Mouse (Mus musculus): ENCODE data around the gene Tas2r119. TPM values are rescaled to one million over a fixed set of nuclear protein-coding genes. Genes with fewer than 3 reads are reported as not detected.

Gene Tas2r119
- polyA plus RNA-seq (2014; fragmentation: Nextera tagmentation; extraction: Ambion mirVana): not detected in 2 replicates

DNA sequence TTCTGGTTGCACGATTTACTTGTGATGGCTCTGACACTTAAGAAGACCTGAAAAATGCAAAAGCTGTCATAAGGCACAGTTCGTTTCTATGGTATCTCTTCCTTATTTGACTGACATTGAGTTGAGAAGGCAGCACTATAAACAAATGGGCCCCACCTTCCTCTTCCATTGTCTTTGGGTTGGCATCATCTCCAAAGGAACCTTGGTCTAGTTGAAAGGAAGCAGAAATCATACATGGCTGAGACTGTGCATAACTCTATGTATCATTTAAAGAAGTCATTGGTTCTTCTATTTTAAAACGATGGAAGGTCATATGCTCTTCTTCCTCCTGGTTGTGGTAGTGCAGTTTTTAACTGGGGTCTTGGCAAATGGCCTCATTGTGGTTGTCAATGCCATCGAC, at the start of gene Tas2r119:
Gene Tas2r119 (plus strand): TSS at position 301 of the 400 bp plus-strand sequence.
- 69% methylated on average over 4 of the region's 4 CpGs for WGBS
- Histone ChIP-seq H3K27ac (ENCODE audit: low read depth, low read length) (no peak within 1 kb of the TSS), H3K4me2 (no peak within 1 kb of the TSS), H3K9me3 (ENCODE audit: control insufficient read depth, low read length) (no peaks in the 10 kb centered on the region), H3K4me1 (replicated peaks; ENCODE audit: control insufficient read depth, insufficient read depth, low read length) (no peaks in the 10 kb centered on the region), H3K36me3 (ENCODE audit: control insufficient read depth, insufficient read depth, low read length) (no peaks in the 10 kb centered on the region), H3K9ac (ENCODE audit: low read depth, low read length) (no peak within 1 kb of the TSS), H3K4me3 (ENCODE audit: low read depth, low read length) (no peak within 1 kb of the TSS), H3K27me3 (replicated peaks; ENCODE audit: control insufficient read depth, insufficient read depth, low read length) (no peaks in the 10 kb centered on the region)
- ATAC-seq (replicated peaks; ENCODE audit: low FRiP score) (no peak), DNase-seq (ENCODE audit: low spot score) (no peak)

DNA sequence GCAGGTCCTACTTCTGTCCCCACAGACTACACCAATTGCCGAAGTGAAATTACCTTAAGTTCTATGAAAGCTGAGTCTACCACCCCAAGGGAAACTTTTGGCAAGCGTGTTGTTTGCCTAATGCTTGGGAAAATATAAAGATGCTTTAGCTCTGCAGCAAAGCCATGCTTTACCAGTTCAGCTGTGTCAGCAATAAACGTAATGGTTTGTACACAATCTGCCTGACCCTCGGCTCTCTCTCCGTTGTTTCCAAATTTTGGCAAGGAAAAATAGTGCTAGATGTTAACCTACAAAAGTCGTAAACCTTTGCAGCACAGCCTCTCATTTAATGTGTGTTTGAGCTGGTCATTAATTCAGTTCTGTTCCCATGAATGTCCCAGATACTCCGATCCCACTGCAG, 44.8 kb upstream of the Tas2r119 start:
- no peaks in the 10 kb centered on the region for H3K27me3 ChIP-seq (replicated peaks; ENCODE audit: control insufficient read depth, insufficient read depth, low read length)
- DNase-seq (ENCODE audit: low spot score): no peak
- no peak overlapping the region for H3K4me3 ChIP-seq (ENCODE audit: low read depth, low read length)
- 84% methylated on average over 7 of the region's 7 CpGs for WGBS
- no peak for ATAC-seq (replicated peaks; ENCODE audit: low FRiP score)
- no peak overlapping the region for H3K4me2 ChIP-seq
- no peaks in the 10 kb centered on the region for H3K4me1 ChIP-seq (replicated peaks; ENCODE audit: control insufficient read depth, insufficient read depth, low read length)
- H3K9ac ChIP-seq (ENCODE audit: low read depth, low read length): no peak overlapping the region
- H3K27ac ChIP-seq (ENCODE audit: low read depth, low read length): no peak overlapping the region
- no peaks in the 10 kb centered on the region for H3K36me3 ChIP-seq (ENCODE audit: control insufficient read depth, insufficient read depth, low read length)
- H3K9me3 ChIP-seq (ENCODE audit: control insufficient read depth, low read length): no peaks in the 10 kb centered on the region

DNA sequence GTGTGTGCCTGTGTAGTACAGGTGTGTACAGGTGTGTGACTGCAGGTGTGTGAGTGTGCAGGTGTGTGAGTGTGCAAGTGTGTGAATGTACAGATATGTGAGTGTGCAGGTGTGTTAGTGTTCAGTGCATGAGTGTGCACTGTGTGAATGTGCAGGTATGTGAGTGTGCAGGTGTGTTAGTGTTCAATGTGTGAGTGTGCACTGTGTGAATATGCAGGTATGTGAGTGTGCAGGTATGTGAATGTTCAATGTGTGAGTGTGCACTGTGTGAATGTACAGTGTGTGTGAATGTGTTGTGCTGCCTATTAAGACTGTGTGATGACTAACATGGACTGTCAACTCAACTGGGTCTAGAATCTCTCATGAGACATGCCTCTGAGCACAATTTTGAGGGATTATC, 35.4 kb upstream of the Tas2r119 start:
- no peak for DNase-seq (ENCODE audit: low spot score)
- ATAC-seq (replicated peaks; ENCODE audit: low FRiP score): no peak
- Histone ChIP-seq H3K4me2 (no peak overlapping the region), H3K27me3 (replicated peaks; ENCODE audit: control insufficient read depth, insufficient read depth, low read length) (no peaks in the 10 kb centered on the region), H3K9ac (ENCODE audit: low read depth, low read length) (no peak overlapping the region), H3K9me3 (ENCODE audit: control insufficient read depth, low read length) (no peaks in the 10 kb centered on the region), H3K4me3 (ENCODE audit: low read depth, low read length) (no peak overlapping the region), H3K27ac (ENCODE audit: low read depth, low read length) (no peak overlapping the region), H3K4me1 (replicated peaks; ENCODE audit: control insufficient read depth, insufficient read depth, low read length) (no peaks in the 10 kb centered on the region), H3K36me3 (ENCODE audit: control insufficient read depth, insufficient read depth, low read length) (no peaks in the 10 kb centered on the region)

DNA sequence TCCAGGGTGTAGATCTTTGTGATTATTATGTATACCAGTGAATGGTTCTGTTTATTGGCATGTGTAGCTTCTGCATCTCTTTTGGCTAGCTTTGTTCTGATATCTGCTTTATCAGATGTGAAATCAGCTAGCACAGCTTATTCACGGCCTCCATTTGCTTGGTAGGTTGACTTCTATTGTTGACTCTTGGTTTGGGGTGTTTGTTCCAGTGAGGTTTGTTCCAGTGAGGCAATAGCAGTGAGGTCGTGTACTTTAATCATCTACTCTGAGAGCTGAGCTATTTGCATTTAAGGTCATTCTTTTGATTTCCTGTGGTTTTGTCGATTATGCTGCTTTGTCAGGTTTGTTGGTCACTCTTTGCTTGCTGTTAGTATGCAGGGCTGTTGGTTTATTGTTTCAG, 32.8 kb upstream of the Tas2r119 start:
- Histone ChIP-seq H3K27me3 (replicated peaks; ENCODE audit: control insufficient read depth, insufficient read depth, low read length) (no peaks in the 10 kb centered on the region), H3K36me3 (ENCODE audit: control insufficient read depth, insufficient read depth, low read length) (no peaks in the 10 kb centered on the region), H3K9me3 (ENCODE audit: control insufficient read depth, low read length) (no peaks in the 10 kb centered on the region), H3K4me3 (ENCODE audit: low read depth, low read length) (no peak overlapping the region), H3K27ac (ENCODE audit: low read depth, low read length) (no peak overlapping the region), H3K9ac (ENCODE audit: low read depth, low read length) (no peak overlapping the region), H3K4me1 (replicated peaks; ENCODE audit: control insufficient read depth, insufficient read depth, low read length) (no peaks in the 10 kb centered on the region), H3K4me2 (no peak overlapping the region)
- DNase-seq (ENCODE audit: low spot score) (no peak), ATAC-seq (replicated peaks; ENCODE audit: low FRiP score) (no peak)
- WGBS: 47% methylated on average over 3 of the region's 3 CpGs

DNA sequence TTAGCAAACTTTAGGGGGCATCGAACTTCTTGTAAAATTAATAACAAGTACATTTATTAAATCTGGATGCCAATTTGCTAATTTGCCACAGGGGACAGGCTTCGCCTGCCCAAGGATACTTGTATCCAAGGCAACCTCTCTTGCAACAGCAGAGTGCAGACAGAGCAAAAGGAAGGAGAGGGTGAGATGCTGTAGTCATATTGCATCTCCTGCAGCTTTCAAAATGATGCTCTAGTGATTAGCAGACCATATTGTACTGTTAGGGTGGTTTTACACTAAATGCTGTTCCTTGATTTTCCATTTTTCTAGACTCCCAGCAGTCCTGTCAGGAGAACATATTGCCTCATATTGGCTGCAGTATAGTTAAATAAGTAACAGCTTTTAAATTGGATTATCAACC, 23.7 kb upstream of the Tas2r119 start:
- no peak overlapping the region for H3K4me3 ChIP-seq (ENCODE audit: low read depth, low read length)
- WGBS: 80% methylated on average over 2 of the region's 2 CpGs
- no peaks in the 10 kb centered on the region for H3K9me3 ChIP-seq (ENCODE audit: control insufficient read depth, low read length)
- H3K9ac ChIP-seq (ENCODE audit: low read depth, low read length): no peak overlapping the region
- H3K4me2 ChIP-seq: no peak overlapping the region
- no peaks in the 10 kb centered on the region for H3K36me3 ChIP-seq (ENCODE audit: control insufficient read depth, insufficient read depth, low read length)
- no peak overlapping the region for H3K27ac ChIP-seq (ENCODE audit: low read depth, low read length)
- ATAC-seq (replicated peaks; ENCODE audit: low FRiP score) (no peak), DNase-seq (ENCODE audit: low spot score) (no peak)
- H3K4me1 ChIP-seq (replicated peaks; ENCODE audit: control insufficient read depth, insufficient read depth, low read length): no peaks in the 10 kb centered on the region
- H3K27me3 ChIP-seq (replicated peaks; ENCODE audit: control insufficient read depth, insufficient read depth, low read length): no peaks in the 10 kb centered on the region

DNA sequence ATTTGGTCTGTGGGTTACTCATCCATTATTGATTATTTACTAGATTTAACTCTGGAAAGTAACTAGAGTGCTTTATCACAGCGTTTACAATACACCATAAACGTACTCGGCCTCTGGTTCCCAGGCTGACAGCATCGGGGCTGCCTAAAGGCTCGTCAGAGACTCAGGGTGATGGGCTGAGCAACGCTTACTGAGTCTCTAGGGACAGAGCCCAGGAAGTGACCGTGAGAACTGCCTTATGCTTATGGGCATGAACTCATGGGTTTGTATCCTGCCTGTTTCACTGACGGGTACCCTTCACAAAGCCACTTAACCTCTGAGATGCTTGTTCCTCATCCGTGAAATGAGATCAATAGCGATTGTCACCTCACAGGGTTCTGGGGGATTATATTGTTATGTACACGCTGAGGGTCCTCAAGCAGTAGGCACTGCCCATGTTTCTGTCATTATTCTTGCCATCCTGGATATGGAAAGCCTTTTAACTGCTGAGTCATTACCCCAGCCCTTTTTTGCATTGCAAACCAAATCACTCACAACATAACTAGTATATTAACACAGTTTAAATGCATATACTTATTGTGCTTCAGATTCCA, 23.1 kb upstream of the Tas2r119 start:
- ATAC-seq (replicated peaks; ENCODE audit: low FRiP score): no peak

DNA sequence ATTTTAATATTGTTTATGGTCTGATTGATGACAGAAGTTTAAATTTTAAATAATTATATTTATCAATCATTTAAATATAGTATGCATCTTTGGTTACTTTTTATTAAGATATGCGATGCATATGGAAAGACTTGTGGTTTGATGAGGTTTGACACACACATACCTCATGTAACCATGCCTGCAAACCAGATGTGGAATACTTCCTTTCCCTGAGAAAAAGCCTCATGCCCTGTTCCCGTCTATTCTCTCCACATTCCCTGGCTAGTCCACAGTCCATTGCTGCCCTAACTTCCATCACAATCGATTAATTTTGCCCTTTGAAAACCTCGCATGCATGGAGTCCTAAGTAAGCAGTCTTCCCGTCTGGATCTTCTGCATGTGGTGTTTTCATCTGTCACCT, 21.0 kb upstream of the Tas2r119 start:
- DNase-seq (ENCODE audit: low spot score): no peak

More for the DNA sequence above, 23.1 kb upstream of the Tas2r119 start:
- Histone ChIP-seq H3K9ac (ENCODE audit: low read depth, low read length) (no peak overlapping the region), H3K36me3 (ENCODE audit: control insufficient read depth, insufficient read depth, low read length) (no peaks in the 10 kb centered on the region), H3K27me3 (replicated peaks; ENCODE audit: control insufficient read depth, insufficient read depth, low read length) (no peaks in the 10 kb centered on the region), H3K4me3 (ENCODE audit: low read depth, low read length) (no peak overlapping the region), H3K9me3 (ENCODE audit: control insufficient read depth, low read length) (no peaks in the 10 kb centered on the region), H3K4me1 (replicated peaks; ENCODE audit: control insufficient read depth, insufficient read depth, low read length) (no peaks in the 10 kb centered on the region), H3K27ac (ENCODE audit: low read depth, low read length) (no peak overlapping the region), H3K4me2 (no peak overlapping the region)
- no peak for DNase-seq (ENCODE audit: low spot score)
- 67% methylated on average over 11 of the region's 11 CpGs for WGBS

DNA sequence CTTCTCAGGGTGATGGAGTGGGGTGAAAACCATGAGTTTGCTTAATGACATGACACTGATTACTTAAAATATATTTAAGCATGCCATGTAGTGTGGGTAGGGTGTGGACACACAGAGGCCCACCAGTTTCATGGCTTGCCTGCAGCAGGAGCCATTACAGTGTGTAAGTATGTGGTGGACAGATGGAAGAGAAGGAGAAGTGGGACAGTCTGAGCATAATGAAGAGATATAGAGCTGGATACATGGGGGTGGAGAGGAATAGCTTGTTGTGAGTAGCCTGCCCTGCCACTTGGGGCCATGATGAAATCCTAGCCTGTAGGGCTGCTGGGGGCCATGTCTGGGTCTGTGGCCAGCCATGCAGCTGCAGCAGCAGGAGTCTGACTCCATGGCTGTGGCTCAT, 16.8 kb upstream of the Tas2r119 start:
- Histone ChIP-seq H3K4me1 (replicated peaks; ENCODE audit: control insufficient read depth, insufficient read depth, low read length) (no peaks in the 10 kb centered on the region), H3K36me3 (ENCODE audit: control insufficient read depth, insufficient read depth, low read length) (no peaks in the 10 kb centered on the region), H3K4me3 (ENCODE audit: low read depth, low read length) (no peak overlapping the region), H3K4me2 (no peak overlapping the region), H3K27me3 (replicated peaks; ENCODE audit: control insufficient read depth, insufficient read depth, low read length) (no peaks in the 10 kb centered on the region), H3K9me3 (ENCODE audit: control insufficient read depth, low read length) (no peaks in the 10 kb centered on the region), H3K9ac (ENCODE audit: low read depth, low read length) (no peak overlapping the region), H3K27ac (ENCODE audit: low read depth, low read length) (no peak overlapping the region)
- DNase-seq (ENCODE audit: low spot score) (no peak), ATAC-seq (replicated peaks; ENCODE audit: low FRiP score) (no peak)

More for the DNA sequence above, 21.0 kb upstream of the Tas2r119 start:
- no peaks in the 10 kb centered on the region for H3K9me3 ChIP-seq (ENCODE audit: control insufficient read depth, low read length)
- H3K4me2 ChIP-seq: no peak overlapping the region
- H3K27me3 ChIP-seq (replicated peaks; ENCODE audit: control insufficient read depth, insufficient read depth, low read length): no peaks in the 10 kb centered on the region
- ATAC-seq (replicated peaks; ENCODE audit: low FRiP score): no peak
- H3K4me1 ChIP-seq (replicated peaks; ENCODE audit: control insufficient read depth, insufficient read depth, low read length): no peaks in the 10 kb centered on the region
- no peak overlapping the region for H3K27ac ChIP-seq (ENCODE audit: low read depth, low read length)
- WGBS: 81% methylated on average over 5 of the region's 5 CpGs
- H3K4me3 ChIP-seq (ENCODE audit: low read depth, low read length): no peak overlapping the region
- H3K36me3 ChIP-seq (ENCODE audit: control insufficient read depth, insufficient read depth, low read length): no peaks in the 10 kb centered on the region
- H3K9ac ChIP-seq (ENCODE audit: low read depth, low read length): no peak overlapping the region

DNA sequence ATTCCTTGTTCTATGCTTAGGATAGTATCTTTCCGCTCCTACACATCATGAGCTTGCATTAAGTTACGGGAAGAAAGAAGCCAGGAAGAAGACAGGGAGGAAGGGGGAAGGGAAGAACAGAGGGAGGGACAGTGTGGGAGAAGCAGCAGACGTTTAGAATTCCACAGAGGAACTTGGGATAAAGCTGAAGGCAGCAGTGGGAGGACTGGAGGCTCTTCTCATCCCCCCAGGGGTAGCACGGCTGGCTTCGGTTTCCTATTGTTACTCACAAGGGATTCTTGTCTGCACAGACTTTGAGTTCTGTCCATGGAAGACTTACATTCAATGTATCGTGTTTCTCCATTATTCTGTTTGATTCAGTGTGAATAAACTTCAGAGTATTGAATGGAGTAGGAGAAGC, 5.3 kb upstream of the Tas2r119 start:
- no peak overlapping the region for H3K27ac ChIP-seq (ENCODE audit: low read depth, low read length)
- no peaks in the 10 kb centered on the region for H3K27me3 ChIP-seq (replicated peaks; ENCODE audit: control insufficient read depth, insufficient read depth, low read length)
- no peak overlapping the region for H3K4me2 ChIP-seq
- H3K36me3 ChIP-seq (ENCODE audit: control insufficient read depth, insufficient read depth, low read length): no peaks in the 10 kb centered on the region
- no peaks in the 10 kb centered on the region for H3K9me3 ChIP-seq (ENCODE audit: control insufficient read depth, low read length)
- no peak overlapping the region for H3K9ac ChIP-seq (ENCODE audit: low read depth, low read length)
- DNase-seq (ENCODE audit: low spot score) (no peak), ATAC-seq (replicated peaks; ENCODE audit: low FRiP score) (no peak)
- H3K4me1 ChIP-seq (replicated peaks; ENCODE audit: control insufficient read depth, insufficient read depth, low read length): no peaks in the 10 kb centered on the region
- 60% methylated on average over 6 of the region's 6 CpGs for WGBS
- no peak overlapping the region for H3K4me3 ChIP-seq (ENCODE audit: low read depth, low read length)
